Mouse (Mus musculus): ENCODE measurements at regions not wholly inside any gene's neighbourhood (a gene's known extent, or its start where the extent isn't known, plus 50 kb on each side); places are given as distances from the start of the nearest gene placed in this dataset.

DNA sequence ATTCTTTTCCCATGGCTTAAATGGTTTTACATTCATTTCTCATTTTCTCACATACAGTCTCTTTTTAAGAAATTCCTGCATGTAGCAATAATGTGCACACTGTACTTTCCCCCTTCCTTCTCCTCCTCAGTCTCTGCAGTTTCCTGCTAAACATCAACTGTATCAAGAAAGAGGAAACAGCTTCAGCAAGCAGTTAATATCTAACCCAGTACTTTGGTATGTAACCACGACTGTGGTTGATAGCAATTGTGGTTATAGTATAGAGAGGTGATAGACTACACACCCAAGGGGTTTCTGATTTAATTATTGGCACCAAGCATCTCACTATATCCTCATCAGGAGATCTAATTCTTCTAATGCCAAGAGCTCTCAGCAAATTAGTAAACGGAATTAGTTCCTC lies 52.8 kb upstream of the Eci2 start:
- no peak for DNase-seq (ENCODE audit: low read depth, low spot score)

DNA sequence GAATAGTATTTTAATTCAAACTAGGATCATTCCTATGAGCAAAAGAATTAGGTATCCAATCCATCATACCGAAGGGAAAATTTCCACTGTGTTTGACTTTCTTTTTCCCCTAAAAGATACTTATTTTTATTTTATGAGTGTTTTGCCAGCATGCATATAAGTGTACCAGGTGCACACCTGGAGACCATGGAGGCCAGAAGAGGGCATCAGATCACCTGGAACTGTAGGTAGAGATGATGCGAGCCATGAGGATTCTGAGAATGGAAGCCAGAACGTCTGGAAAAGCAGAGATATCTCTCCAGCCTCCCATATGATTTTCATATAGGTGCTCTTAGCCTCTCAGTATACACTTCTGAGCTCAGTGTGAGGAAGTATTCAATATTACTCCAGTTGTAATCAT lies 58.5 kb upstream of the Eci2 start:
- DNase-seq (ENCODE audit: low read depth, low spot score), result no peak

DNA sequence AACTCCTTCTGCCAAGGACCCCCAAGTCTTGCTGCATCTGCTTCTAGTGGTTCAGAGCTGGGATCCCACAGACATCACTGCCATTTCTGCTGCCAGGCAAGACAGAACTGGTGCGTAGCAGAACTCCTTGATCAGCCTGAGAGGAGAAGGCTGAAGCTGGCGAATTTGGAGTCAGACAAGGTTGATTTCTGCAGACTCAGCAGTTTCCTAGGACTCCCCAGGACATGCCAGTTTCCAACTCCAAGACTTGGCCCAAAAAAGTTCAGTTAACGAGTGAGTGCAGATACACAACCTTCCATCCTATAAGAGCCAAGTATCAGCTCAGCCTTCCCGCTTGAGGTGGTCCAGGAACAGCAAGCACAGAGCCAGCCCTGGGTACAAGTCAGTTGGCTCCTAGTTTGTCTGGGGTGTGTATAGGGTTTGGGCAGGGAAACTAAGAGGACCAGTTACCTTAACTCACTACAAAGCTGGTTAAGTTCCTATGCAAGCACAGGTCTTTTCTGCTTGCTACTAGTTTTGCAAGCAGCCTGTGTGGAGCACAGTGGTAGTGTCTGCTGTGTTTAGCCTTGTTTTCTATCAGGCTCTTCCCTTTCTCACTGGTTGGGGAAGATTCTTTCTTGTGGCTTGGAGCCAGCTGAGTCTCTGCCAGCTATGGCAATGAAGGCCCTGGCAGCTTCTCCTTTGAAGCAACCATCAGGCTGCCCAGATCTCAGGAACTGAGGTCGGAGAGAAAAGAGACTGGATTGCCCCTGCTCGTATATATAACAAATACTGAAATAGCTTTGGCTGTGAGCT lies 60.5 kb upstream of the Eci2 start:
- no peak for DNase-seq (ENCODE audit: low read depth, low spot score)

DNA sequence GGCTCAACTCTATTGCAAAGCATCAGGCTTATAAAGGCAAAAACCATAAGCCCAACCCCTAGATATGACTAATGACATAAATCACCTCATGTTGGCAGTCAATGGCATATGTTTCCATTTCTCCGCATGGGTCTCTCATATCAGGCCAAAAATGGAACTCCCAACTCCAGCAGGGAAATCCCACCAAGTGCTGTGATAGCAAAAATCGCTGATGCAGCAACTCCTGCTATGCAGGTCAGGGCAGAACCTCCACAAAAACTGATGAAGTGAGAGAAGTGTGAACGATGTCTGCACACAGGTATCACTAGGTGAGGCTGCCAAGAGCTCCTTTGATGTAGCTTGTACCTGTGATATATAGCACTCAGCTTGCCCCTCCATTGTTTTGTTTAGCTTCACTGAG lies 64.3 kb upstream of the Eci2 start:
- no peak for DNase-seq (ENCODE audit: low read depth, low spot score)

DNA sequence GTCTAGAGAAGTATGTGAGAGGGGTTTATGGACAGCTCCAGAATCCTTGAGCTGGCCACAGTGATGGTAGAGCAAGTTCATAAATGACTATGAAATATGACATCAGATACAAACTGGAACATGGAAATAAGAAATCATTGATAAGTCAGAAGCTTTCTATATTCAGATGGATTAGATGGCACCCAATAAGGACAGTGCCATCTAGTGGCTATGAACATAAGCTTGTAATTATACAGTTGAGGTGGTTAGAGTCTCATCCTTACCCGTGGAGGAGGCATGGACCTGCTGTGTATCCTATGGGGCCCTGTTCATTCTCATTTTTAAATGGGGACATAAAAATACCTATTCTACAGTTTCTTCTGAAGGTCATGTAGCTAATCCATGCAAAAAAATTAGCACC lies 92.9 kb upstream of the Eci2 start:
- no peak for DNase-seq (ENCODE audit: low read depth, low spot score)

DNA sequence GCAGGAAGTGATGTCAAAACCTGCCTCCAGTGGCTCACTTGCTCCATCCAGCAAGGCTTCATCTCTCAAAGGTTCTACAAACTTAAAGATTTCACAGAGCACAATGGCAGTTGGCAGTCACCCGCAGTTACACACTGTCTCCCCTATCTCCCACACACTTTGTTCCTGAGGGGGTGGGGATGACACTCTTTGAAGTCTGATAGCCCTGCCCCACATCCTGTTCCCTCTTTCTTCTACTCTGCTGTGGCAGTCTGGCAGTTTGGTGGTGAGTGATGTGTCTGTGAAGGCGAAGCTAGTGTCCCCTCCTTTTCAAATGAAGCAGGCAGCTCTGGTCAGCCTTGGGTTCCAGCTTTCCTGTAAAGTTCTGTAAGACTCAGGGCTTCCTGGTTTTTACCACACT lies 102.6 kb upstream of the Eci2 start:
- no peak for DNase-seq (ENCODE audit: low read depth, low spot score)

DNA sequence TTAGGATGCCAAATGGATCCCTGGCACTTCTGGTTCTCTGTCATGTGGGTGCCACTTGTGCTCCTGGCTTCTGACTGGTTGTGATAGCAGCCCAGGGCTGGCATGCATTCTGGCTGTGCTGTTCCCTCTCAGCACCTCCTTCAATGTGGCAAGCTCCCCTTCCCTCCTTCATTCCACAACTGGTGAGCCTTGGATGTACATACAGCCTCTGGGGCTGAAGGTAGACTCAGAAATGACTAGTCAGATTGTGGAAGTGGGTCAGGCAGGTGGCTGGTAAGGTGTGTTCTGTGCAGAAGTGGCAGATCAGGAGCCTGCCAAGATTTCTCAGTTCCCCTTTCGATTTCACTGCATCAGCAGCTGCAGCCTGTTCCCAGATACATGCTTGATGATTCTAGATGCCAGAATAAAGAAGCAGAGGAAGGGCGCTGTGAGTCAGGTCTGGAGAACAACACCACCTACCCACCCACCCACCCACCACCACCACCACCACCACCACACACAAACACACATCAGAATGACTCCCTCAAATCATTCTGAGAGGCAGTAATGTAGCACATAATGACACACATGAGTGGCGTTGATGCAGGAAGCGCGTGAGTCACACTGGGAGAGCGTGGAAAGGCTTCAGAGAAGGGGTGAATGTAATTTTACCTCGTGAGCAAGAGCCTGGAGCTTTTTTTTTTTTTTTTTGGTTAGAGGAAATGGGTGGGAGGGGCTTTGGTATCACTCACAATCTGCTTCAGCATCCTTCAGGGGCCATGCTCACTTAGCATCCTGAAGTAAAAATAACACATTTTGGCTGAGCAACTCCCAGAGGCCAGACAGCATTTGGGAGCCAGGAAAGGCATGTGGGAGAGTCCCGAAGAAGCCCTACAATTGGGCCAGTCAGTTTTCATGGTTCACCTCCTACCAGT lies 104.6 kb upstream of the Eci2 start:
- no peak for DNase-seq (ENCODE audit: low read depth, low spot score)

DNA sequence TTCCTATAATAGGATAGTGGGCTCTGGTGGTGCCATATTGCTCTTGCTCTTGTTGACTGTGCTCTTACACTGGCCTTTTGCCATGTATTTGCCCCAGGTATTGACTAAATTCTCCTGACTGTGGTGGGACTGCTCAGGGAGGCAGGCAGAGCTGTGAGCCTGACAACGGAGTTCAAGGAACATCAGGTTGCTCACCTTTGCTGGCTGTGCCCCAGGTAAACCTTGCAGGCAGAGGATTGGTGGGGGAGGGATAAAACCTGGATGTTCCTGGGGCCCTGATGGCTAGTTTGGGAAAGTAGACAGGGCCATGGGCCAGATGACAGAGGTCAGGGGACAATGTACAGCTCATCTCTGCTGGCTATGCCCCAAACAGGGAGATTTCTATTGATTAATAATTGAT lies 124.7 kb upstream of the Eci2 start:
- no peak for DNase-seq (ENCODE audit: low read depth, low spot score)

DNA sequence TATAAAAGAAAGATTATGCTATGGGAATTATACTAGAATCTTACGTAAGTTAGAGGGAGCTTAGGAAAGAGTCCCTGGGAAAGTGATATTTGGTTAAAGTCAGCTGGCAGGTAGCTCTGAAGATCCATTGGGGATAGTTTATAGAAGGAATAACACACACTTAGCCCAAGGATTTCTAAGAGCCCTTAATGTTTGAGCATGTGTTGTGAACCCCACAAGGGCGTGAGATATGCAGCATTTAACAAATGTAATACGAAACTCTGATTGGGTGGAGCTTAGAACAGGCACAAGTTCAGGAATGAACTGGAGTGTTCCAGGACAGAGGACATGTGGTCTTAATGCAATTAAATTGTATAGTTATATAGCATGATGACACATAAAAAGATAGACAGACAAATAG lies 132.6 kb upstream of the Eci2 start:
- DNase-seq (ENCODE audit: low read depth, low spot score), result no peak

DNA sequence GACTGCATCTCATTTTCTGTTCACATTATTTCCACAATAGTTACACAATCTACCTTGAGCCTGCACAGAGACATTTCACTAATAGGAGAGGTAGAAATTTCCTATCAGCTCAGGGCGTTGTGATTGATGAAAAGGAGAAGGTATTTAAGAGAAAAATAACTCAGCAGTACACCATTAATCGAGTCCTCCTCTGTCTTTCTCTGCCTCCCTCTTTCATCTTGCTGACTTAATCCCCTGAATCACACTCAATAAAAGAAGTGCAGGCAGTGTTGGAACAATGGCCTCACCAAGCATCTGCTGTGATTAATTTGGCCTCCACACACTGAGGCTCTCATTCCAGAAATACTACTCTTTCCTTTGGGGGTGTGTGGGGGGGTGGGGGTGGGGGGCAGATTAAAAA lies 133.9 kb upstream of the Eci2 start:
- DNase-seq (ENCODE audit: low read depth, low spot score), result no peak

DNA sequence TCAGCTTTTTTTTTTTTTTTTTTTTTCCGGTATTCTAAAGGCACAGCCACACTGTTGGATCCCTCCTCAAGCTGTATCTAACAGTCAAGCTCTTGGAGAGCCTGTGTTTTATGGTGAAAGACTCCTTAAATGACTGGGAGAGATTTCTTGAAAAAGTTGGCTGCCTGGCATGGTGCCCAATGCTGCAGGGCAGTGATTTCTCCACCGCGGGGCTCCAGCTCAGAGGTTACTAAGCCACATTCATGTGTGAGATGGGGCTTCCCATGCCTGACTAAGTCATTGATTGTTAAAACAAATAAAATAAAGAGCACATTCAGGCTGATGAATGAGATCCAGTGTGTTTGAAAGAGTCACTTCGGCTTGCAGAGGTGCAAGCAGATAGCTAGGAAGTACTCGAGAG lies 139.2 kb upstream of the Eci2 start:
- no peak for DNase-seq (ENCODE audit: low read depth, low spot score)

DNA sequence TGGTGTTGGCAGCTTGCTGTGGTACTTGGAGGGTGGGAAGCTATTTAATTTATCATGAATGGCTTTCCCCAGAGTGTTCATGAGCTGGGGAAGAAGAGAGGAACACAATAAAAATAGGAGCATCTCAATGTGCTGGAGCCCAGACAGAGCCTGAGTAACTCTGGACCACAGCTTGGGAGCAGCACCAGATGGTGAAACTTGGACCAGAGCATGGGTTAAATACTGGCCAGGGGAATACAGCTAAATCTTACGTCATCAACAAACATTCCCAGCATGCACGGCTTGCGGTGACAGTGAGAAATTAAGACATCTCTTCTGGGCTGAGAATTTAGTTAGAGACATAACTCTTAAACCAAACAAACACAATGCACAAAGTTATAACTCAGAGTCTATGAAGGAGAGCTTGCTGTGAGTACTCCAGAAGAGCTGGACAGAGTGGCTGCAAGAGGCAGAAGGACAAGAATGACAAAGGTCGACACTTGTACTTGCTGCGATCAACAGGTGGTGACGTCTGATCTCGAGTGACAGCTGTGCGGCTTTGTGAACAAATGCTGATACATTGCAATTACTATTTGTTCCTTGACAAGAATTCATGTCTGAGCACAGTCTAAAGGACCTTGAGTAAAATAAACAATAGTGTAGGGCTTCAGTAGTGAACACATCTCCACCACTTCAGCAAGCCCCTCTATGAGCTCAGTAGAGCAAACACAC lies 140.1 kb upstream of the Eci2 start:
- DNase-seq (ENCODE audit: low read depth, low spot score), result no peak

DNA sequence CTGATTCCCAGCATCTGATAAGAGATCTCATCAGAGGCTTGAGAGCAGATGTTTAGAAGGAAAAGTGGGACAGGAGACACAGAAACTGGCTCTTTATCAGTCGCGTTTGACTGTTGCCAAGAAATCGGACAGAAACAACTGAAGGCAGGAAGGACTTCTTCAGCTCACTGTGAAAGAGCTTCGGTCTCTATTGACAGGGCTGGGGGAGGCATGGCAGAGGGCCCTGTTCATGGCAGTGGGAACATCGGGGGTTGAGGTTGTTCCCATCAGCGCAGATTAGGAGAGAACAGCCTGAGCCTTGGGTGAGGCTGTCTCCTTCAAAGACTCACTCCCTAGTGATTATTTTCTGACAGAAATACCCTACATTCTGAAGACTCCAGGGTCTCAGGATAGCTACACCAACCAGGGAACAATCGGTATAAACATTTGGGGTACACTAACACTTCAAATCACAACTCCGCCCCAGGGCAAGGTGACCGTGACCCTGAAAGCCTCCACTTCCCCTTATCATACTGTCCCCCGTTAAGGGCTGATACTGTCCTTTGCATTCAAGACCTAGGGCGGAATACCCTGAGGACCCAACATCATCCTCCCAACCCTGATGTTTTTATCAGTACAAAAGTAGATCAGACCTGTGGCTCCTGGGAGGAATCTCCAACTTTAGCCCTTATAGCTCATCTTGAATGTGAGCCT lies 144.8 kb upstream of the Eci2 start:
- no peak for DNase-seq (ENCODE audit: low read depth, low spot score)

DNA sequence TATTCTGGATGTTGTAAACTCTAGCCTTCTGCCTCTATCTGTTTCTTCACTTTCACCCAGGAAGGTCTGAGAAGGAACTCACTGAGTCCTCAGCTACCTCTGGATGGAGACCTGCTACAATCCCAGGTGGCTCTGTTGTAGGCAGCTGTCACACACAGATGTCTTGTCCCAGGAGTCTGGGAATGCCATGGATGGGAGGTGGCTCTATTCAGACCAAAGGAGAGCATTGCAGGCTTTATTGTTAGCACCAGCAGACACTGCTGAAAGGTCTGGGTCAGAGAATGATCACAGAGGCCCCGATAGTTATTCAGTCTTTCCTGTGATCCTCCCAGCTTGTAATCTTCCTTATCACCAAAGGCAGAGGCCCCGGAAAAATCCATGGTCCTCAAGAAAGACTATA lies 146.6 kb upstream of the Eci2 start:
- no peak for DNase-seq (ENCODE audit: low read depth, low spot score)

DNA sequence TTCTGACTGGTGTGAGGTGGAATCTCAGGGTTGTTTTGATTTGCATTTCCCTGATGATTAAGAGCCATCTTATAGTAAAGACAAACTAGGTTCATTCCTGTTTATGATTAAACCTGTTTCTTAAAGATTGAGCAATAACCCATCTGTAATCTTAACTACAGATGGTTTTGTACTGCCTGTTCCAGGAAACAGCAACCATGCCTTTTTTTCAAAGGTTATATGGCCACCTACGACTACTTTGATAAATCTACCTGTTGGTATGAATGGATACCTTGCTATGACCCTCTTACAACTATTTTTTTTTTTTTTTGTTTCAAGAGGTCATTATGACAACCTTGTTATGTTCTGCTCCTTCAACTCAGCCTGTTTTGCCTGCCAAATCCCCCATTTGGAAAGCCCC lies 148.7 kb upstream of the Eci2 start:
- no peak for DNase-seq (ENCODE audit: low read depth, low spot score)

DNA sequence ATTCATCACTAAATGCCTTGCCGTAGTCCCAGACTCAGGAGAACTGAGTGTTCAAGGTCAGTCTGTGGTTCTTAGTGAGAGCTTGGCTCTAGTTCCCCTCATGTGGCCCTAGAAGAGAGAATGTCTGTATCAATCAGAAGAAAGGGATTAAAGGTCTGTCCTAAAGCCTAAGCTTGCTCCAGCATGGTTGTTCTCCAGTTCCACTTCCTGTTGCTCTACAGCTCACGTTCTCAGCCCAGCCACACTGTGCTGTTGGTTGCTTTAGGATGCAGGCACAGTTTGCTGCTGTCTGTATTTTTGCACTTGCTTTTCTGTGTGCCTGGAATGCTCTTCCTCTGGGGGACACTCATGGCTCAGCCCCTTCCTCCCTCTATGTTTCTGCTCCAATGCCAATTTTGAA lies 150.4 kb upstream of the Eci2 start:
- DNase-seq (ENCODE audit: low read depth, low spot score), result no peak

DNA sequence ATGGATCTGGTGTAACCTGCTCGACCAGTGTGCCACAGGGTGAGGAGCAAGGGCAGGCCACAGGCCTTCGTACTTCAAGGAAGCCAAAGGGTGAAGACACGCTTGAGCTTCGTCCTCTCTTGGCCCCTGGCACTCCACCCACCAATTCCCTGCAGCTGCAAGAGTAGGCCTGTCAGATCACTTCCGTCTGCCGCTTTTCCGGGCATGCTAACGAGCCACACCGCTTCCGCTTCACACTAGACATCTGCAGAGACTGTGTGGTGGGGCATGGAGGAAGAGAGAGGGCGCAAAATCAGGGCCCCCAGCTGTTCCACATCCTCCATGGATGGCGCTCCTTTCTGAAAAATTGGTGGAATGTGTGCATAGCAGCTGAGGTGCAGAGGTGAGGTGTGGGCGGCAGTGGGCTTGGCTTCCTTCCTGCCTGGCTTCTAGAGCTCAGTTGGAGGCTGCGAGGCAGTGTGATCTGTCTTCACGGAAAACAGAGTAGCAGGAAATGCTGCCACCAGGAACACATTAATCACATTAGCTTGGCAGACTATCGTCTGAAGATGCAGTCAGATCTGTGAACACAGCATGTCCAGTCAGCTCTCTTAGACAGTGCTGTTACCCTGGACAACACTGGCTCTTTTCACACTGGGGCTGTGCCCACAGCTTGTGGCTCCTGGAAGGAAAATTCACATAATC lies 162.3 kb upstream of the Eci2 start:
- peak; percentile 27 for DNase-seq (ENCODE audit: low read depth, low spot score)

DNA sequence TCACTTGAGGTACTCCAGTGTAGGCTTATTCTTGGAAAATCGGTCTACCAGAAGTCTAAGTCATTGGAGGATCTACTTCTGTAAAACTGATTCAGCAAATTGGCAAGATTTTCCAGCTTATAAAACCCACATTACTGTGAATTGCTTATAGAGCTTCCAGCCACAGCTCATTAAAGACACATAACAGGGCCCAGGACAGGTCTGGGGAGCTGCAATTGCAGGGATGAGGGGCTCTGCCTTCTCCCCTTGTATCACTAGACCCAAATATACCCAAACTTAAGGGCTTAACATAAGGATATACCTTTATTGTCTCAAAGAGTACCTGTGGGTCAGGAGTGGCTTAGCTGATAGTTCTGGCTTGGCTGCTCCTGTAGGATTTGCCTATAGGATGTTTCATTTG lies 175.2 kb upstream of the Eci2 start:
- DNase-seq (ENCODE audit: low read depth, low spot score), result no peak

DNA sequence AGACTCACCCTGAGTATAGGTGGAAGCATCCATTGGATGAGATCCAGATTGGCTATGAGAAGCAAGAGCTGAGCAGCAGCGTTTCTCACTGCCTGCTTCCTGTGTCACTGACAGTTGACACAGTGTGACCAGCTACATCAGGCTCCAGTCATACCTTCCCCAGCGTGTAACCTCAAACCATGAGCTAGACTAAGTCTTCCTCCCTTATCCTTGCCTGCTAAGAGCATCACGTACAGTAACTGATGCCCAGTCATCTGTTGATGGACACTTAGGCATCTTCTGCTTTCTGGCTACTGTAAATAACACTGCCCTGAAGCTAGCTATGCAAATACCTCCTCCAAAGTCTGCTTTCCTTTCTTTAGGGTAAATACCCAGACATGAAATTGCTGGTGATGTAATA lies 181.4 kb upstream of the Eci2 start:
- no peak for DNase-seq (ENCODE audit: low read depth, low spot score)

DNA sequence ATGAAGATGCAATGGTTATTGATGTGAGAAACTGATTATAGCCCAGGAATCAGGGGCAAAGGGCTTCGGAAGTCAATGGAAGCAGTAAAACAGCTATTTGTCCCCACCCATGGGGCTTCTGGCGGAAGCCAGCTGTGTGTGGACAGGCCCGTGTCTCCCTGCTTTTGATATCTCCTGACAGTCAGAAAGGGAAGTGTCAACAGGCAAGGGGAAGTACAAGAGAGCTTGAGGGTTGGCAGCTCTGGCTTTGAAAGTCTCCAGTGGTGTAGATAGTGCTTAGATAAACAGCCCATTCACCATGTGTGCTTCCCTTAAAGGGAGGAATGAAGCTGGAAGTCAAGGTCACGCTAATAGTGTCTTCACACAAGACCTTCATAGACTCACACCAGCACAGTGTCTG lies 182.7 kb upstream of the Eci2 start:
- no peak for DNase-seq (ENCODE audit: low read depth, low spot score)

DNA sequence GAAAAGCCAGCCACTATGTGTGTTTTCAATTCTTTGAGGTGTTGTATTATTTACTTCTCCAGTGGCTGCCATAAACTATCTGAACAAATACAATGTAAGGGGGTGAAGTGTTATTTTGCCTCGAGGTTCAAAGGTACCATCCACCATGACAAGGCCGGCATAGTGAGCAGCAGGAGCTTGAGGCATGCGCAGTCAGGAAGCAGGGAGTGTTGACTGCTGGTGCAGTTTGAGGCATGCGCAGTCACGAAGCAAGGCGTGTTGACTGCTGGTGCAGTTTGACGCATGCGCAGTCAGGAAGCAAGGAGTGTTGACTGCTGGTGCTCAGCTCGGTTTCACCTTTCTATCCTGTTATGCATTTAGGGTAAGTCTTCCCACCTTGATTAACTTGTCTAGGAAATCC lies 184.9 kb upstream of the Eci2 start:
- DNase-seq (ENCODE audit: low read depth, low spot score), result no peak

All from embryo, embryonic 11.5 days (tissue).